In genomic region chr9:113508821-113509220, GRCm38 (mm10) we compare ENCODE assay signal across 9 mouse cellular contexts.
A peak's percentile ranks its signal among the peaks of the same experiment; 100 is the strongest.
DNase-seq lines count a peak whose midpoint lies in the region; ATAC-seq and TF ChIP-seq lines count a peak whose summit lies in the region.
"Had no signal": no experiment of that assay in that cellular context is flagged by ENCODE, and none has a peak within 500 bp of the region (broad histone marks: within the 10 kb centered on the region; RNA-seq: fewer than 3 reads in every experiment).

No protein-coding gene starts in this region.

- H3K4me1 ChIP-seq in forebrain, embryonic 13.5 days = peaks cover 26% of the 10 kb centered on the region
- peaks cover 15% of the 10 kb centered on the region; the same call in 1 of the 2 replicates for H3K4me1 ChIP-seq in forebrain, embryonic 10.5 days
- H3K4me1 ChIP-seq in cerebellum, adult 2 months (ENCODE audit: control insufficient read depth, insufficient read depth, low read length) = no peaks in the 10 kb centered on the region

- no peaks in the 10 kb centered on the region for H3K9me3 ChIP-seq in forebrain, embryonic 13.5 days (replicated peaks)
- H3K9me3 ChIP-seq in forebrain, embryonic 10.5 days = no peaks in the 10 kb centered on the region

- DNase-seq in forebrain, embryonic 10.5 days (ENCODE audit: extremely low spot score, low spot score) = no peak
- peak; percentile 41 to 63 for DNase-seq in cerebellum, adult 2 months
- peak; percentile 85 to 93 for DNase-seq in frontal cortex, postnatal 36 days (ENCODE audit: low spot score in 2 of 2)
- peak; percentile 77 to 98 for DNase-seq in left cerebral cortex, postnatal 25 days (ENCODE audit: low spot score in 2 of 2)
- DNase-seq in T-cell, adult 2 months (ENCODE audit: low spot score) = no peak
- DNase-seq in kidney, postnatal 4 days = no peak
- DNase-seq: heart, postnatal 36 days had no signal

- H3K27ac ChIP-seq in forebrain, embryonic 13.5 days = peak overlapping the region; percentile 84
- H3K27ac ChIP-seq in forebrain, embryonic 10.5 days = no peak overlapping the region
- no peak overlapping the region for H3K27ac ChIP-seq in cerebellum, adult 2 months (ENCODE audit: insufficient read depth, low read length)

- H3K9ac ChIP-seq in forebrain, embryonic 13.5 days = no peak overlapping the region

- no peak for TF ChIP-seq CTCF in cerebellum, adult 2 months (IDR thresholded peaks at IDR 0.05; ENCODE audit: borderline replicate concordance, insufficient read depth, low read depth, low read length)

- intact Hi-C loops in left cerebral cortex, postnatal 25 days (cut with DNase I) = loop anchor here (1.0 to 5.0 kb wide), 9 partner anchors 21 to 332 kb away; no protein-coding TSS in a partner anchor

- no peak overlapping the region for H3K4me2 ChIP-seq in forebrain, embryonic 13.5 days

- no peaks in the 10 kb centered on the region for H3K27me3 ChIP-seq in forebrain, embryonic 13.5 days
- H3K27me3 ChIP-seq in forebrain, embryonic 10.5 days (ENCODE audit: poor library complexity, severe bottlenecking) = no peaks in the 10 kb centered on the region
- no peaks in the 10 kb centered on the region for H3K27me3 ChIP-seq in cerebellum, adult 2 months (ENCODE audit: control insufficient read depth, insufficient read depth, low read length)

- no peak for TF ChIP-seq POLR2A in cerebellum, adult 2 months (IDR thresholded peaks at IDR 0.05; ENCODE audit: borderline replicate concordance, insufficient read depth, low read length)

- no peak for ATAC-seq in forebrain, embryonic 13.5 days
- ATAC-seq in megakaryocyte, adult 5-6 weeks (ENCODE audit: poor library complexity, severe bottlenecking) = no peak

- H3K36me3 ChIP-seq in forebrain, embryonic 13.5 days (ENCODE audit: poor library complexity, severe bottlenecking) = no peaks in the 10 kb centered on the region
- no peaks in the 10 kb centered on the region for H3K36me3 ChIP-seq in forebrain, embryonic 10.5 days (replicated peaks)

- H3K4me3 ChIP-seq in forebrain, embryonic 13.5 days = no peak overlapping the region
- H3K4me3 ChIP-seq in forebrain, embryonic 10.5 days = no peak overlapping the region
- no peak overlapping the region for H3K4me3 ChIP-seq in cerebellum, adult 2 months (replicated peaks; ENCODE audit: insufficient read depth, low read depth, low read length)

- 86% methylated on average over 3 of the region's 3 CpGs for WGBS in forebrain, embryonic 13.5 days
- 89% methylated on average over 3 of the region's 3 CpGs for WGBS in forebrain, embryonic 10.5 days
- 41% methylated on average over 3 of the region's 3 CpGs for WGBS in cerebellum, adult 2 months

Comparison
In these comparisons a context has a peak if more than half of its experiments do, and no peak if none do; other contexts are left out.
1. DNase-seq: peak in cerebellum, adult 2 months (2 of 2), frontal cortex, postnatal 36 days (2 of 2) and left cerebral cortex, postnatal 25 days (2 of 2); none in forebrain, embryonic 10.5 days (single experiment), T-cell, adult 2 months (single experiment) and kidney, postnatal 4 days (0 of 2).